Mouse (Mus musculus) forebrain, embryonic 14.5 days (tissue): ENCODE data around the gene Gba. TPM values are rescaled to one million over a fixed set of nuclear protein-coding genes. Genes with fewer than 3 reads are reported as not detected.
A peak's percentile ranks its signal among the peaks of the same experiment; 100 is the strongest.
"Not testable (repeated sequence)": the region's sequence is repeated elsewhere in the genome, so short reads cannot be mapped to it uniquely, and the experiment has no call there.

Experiments used
- ATAC-seq: fragments of 200-750 bp; cut with Nextera tagmentation; 2 replicates; pipeline ENCODE4 v1.8.0; 2017; ENCODE audit warnings: mild to moderate bottlenecking, moderate library complexity
- DNase-seq: peaks from one replicate; pipeline ENCODE4 v3.0.0-alpha.2; 2015; ENCODE audit warnings: low spot score
- H3K27ac ChIP-seq: fragments of 300-500 bp; sonication (generic); 2 replicates; pipeline ENCODE4 v1.5.1; 2014; ENCODE audit warnings: low read depth, mild to moderate bottlenecking, control low read depth, low read length, moderate library complexity
- H3K27me3 ChIP-seq: fragments of 300-500 bp; sonication (generic); replicated peaks from 2 replicates; pipeline ENCODE4 v1.6.1; 2014; ENCODE audit warnings: low read length, control low read depth, mixed read lengths; ENCODE audit not compliant: control insufficient read depth, insufficient read depth
- H3K36me3 ChIP-seq: fragments of 300-500 bp; sonication (generic); 2 replicates; pipeline ENCODE4 v1.6.1; 2014; ENCODE audit warnings: low read length, control low read depth; ENCODE audit not compliant: control insufficient read depth, insufficient read depth
- H3K4me1 ChIP-seq: fragments of 300-500 bp; sonication (generic); 2 replicates; pipeline ENCODE4 v1.6.1; 2014; ENCODE audit warnings: antibody characterized with exemption, low read length, control low read depth; ENCODE audit not compliant: control insufficient read depth, insufficient read depth
- H3K4me2 ChIP-seq: fragments of 300-500 bp; sonication (generic); 2 replicates; pipeline ENCODE4 v1.6.1; 2014; ENCODE audit warnings: mild to moderate bottlenecking, control low read depth, low read length
- H3K4me3 ChIP-seq: fragments of 300-500 bp; sonication (generic); 2 replicates; pipeline ENCODE4 v1.5.1; 2014; ENCODE audit warnings: low read depth, low read length, control low read depth
- H3K9ac ChIP-seq: fragments of 300-500 bp; sonication (generic); 2 replicates; pipeline ENCODE4 v1.6.1; 2014; ENCODE audit warnings: mild to moderate bottlenecking, low read length, control low read depth, moderate library complexity
- H3K9me3 ChIP-seq: fragments of 300-500 bp; sonication (generic); replicated peaks from 2 replicates; pipeline ENCODE4 v1.6.1; 2016; ENCODE audit warnings: low read length, control low read depth, mixed read lengths; ENCODE audit not compliant: control insufficient read depth
- WGBS: fragments of 180-500 bp; shearing (Covaris S2); extraction: QIAGEN DNeasy Blood & Tissue Kit; methylation state at CpG from one replicate; pipeline ENCODE4 v1.1.7; 2014; 5-methylcytosine and 5-hydroxymethylcytosine counted together
- polyA plus RNA-seq: library from polyadenylated mRNA; unstranded; fragments of >200 nt; fragmentation: Nextera tagmentation; extraction: Ambion mirVana; gene quantifications from 2 replicates; pipeline ENCODE4 v1.2.1, GENCODE M21; 2014

Gba gene
- 45.6 and 47.9 TPM in 2 replicates for polyA plus RNA-seq

DNA sequence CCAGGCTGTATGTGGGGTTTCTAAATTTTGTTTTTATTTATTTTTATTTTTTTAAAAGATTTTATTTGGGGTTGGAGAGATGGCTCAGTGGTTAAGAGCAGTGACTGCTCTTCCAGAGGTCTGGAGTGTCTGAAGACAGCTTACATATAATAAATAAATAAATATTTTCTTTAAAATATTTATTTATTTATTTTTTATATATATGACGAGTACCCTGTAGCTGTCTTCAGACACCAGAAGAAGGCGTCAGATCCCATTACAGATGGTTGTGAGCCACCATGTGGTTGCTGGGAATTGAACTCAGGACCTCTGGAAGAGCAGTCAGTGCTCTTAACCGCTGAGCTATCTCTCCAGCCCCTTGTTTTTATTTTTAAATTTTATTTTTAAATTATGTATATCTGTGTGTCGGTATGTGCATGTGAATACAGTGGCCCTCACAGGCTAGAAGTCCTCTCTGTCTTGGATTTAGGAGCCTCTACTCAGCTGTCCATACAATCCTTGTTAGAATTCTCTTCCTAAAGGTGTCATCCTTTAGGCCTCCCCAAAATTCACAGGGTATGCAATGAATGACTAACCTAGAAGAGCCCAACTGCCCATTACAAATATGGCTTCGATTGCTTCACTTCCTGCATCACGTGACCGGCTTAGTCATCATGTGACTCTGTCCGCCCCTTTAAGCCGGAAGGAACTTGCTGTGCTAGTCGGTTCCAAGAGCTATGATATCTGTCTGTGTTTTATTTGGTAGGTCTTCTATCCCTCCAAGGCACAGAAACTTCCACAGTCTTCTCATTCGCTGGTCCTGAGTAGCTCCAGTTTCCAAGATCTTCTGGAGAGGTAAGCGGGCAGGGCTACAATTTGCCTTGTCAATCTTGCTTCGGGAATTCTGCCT, at the start of gene Gba:
TSS of gene Gba (plus strand) at position 676 of the 889 bp plus-strand sequence.
- peak within 1 kb of the TSS; percentile 53 for H3K9ac ChIP-seq
- H3K4me1 ChIP-seq: peaks cover 4% of the 10 kb centered on the region
- H3K36me3 ChIP-seq: peaks cover 28% of the 10 kb centered on the region
- H3K9me3 ChIP-seq: no peaks in the 10 kb centered on the region
- H3K4me2 ChIP-seq: peak within 1 kb of the TSS; percentile 61
- no peak within 1 kb of the TSS for H3K27ac ChIP-seq
- H3K27me3 ChIP-seq: no peaks in the 10 kb centered on the region
- ATAC-seq (peak; percentile 92), DNase-seq (peak; percentile 96)
- 28% methylated on average over 13 of the region's 13 CpGs for WGBS
- H3K4me3 ChIP-seq: peak within 1 kb of the TSS; percentile 43

DNA sequence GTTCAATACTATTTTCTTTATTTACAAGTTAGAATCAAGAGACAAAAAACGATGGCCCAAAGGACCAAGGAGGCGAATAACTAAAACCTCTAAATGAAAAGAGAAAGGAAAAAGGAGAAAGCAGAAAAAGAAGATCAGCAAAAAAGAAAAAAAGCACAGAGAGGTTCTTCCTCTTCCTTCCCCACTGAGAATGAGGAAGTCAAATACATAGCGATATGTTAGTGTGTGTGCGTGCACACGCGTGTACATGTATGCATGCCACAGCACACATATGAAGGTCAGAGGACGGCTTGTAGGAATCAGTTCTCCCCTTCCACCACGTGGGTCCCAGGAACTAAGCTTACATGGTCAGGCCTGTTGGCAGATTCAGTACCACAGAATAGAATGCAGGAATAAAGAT, 45.8 kb upstream of the Gba start:
- H3K4me2 ChIP-seq: no peak overlapping the region
- no peaks in the 10 kb centered on the region for H3K9me3 ChIP-seq
- no peak for DNase-seq
- no peak overlapping the region for H3K9ac ChIP-seq
- no peak for ATAC-seq
- peaks cover 8% of the 10 kb centered on the region; the same call in 1 of the 2 replicates for H3K4me1 ChIP-seq
- no peaks in the 10 kb centered on the region for H3K27me3 ChIP-seq
- H3K4me3 ChIP-seq: no peak overlapping the region
- H3K36me3 ChIP-seq: peaks cover 3% of the 10 kb centered on the region; the same call in 1 of the 2 replicates
- H3K27ac ChIP-seq: no peak overlapping the region
- 90% methylated on average over 8 of the region's 8 CpGs for WGBS

DNA sequence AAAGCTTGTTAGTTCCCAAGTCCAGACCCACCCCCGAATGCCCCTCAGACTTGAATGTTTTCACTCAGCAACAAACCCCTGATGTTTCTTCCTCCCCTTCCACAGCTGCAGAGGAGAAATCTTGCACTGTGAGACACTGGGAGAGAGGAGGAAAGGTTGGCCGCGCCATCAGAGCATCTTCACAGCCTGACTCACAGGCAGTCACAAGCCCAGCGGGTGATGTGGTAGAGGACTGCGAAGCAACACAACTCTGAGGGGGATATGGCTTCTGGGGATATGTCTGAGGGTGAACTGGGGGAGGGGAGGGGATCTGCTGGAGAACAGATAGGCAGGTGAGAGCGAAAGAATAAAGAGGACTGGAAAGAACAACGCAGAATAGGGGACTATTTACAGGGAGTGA, 44.1 kb upstream of the Gba start:
- DNase-seq (peak; percentile 17), ATAC-seq (no peak)
- Histone ChIP-seq H3K36me3 (no peaks in the 10 kb centered on the region), H3K4me3 (peak overlapping the region; percentile 73), H3K27ac (no peak overlapping the region), H3K4me1 (peaks cover 8% of the 10 kb centered on the region; the same call in 1 of the 2 replicates), H3K27me3 (no peaks in the 10 kb centered on the region), H3K9ac (peak overlapping the region; percentile 45; the same call in 1 of the 2 replicates), H3K4me2 (peak overlapping the region; percentile 95), H3K9me3 (no peaks in the 10 kb centered on the region)
- 23% methylated on average over 7 of the region's 7 CpGs for WGBS

- H3K4me3 ChIP-seq: peak overlapping the region; percentile 73
- ATAC-seq (peak; percentile 13; the same call in 1 of the 2 replicates), DNase-seq (peak; percentile 23)
- H3K4me2 ChIP-seq: peak overlapping the region; percentile 95
- 1% methylated on average over 13 of the region's 13 CpGs for WGBS
- peak overlapping the region; percentile 81 for H3K9ac ChIP-seq
- H3K4me1 ChIP-seq: peaks cover 11% of the 10 kb centered on the region; the same call in 1 of the 2 replicates
- no peak overlapping the region for H3K27ac ChIP-seq
- H3K9me3 ChIP-seq: no peaks in the 10 kb centered on the region
- no peaks in the 10 kb centered on the region for H3K27me3 ChIP-seq
- H3K36me3 ChIP-seq: no peaks in the 10 kb centered on the region
Measured at GRCm38 (mm10) chr3:89159211-89159610, 43.5 kb upstream of the Gba start.

- H3K27me3 ChIP-seq: no peaks in the 10 kb centered on the region
- H3K9me3 ChIP-seq: no peaks in the 10 kb centered on the region
- peak within 1 kb of the TSS; percentile 73 for H3K4me3 ChIP-seq
- ATAC-seq (peak; percentile 86), DNase-seq (peak; percentile 88)
- no peak within 1 kb of the TSS for H3K27ac ChIP-seq
- no peaks in the 10 kb centered on the region for H3K36me3 ChIP-seq
- H3K4me2 ChIP-seq: peak within 1 kb of the TSS; percentile 95
- under 1% methylated on average over 50 of the region's 66 CpGs for WGBS
- H3K4me1 ChIP-seq: peaks cover 11% of the 10 kb centered on the region; the same call in 1 of the 2 replicates
- H3K9ac ChIP-seq: peak within 1 kb of the TSS; percentile 81
Measured at GRCm38 (mm10) chr3:89159616-89160344, 42.9 kb upstream of the Gba start, which contains the start of gene Hcn3. Gene Hcn3, minus strand, starts transcription at chr3:89160196.

- peaks cover 18% of the 10 kb centered on the region; the same call in 1 of the 2 replicates for H3K4me1 ChIP-seq
- DNase-seq, H3K27ac ChIP-seq, H3K9ac ChIP-seq, H3K36me3 ChIP-seq, H3K4me2 ChIP-seq, ATAC-seq, H3K9me3 ChIP-seq, H3K4me3 ChIP-seq, H3K27me3 ChIP-seq: not testable (repeated sequence)
Measured at GRCm38 (mm10) chr3:89161207-89161606, 41.5 kb upstream of the Gba start.

- 86% methylated on average over 4 of the region's 4 CpGs for WGBS
- H3K4me2 ChIP-seq: no peak overlapping the region
- DNase-seq (no peak), ATAC-seq (no peak)
- H3K9me3 ChIP-seq: no peaks in the 10 kb centered on the region
- peaks cover 6% of the 10 kb centered on the region for H3K36me3 ChIP-seq
- H3K4me3 ChIP-seq: no peak overlapping the region
- H3K9ac ChIP-seq: no peak overlapping the region
- peaks cover 23% of the 10 kb centered on the region for H3K4me1 ChIP-seq
- no peaks in the 10 kb centered on the region for H3K27me3 ChIP-seq
- H3K27ac ChIP-seq: no peak overlapping the region
Measured at GRCm38 (mm10) chr3:89161786-89162185, 40.9 kb upstream of the Gba start.

DNA sequence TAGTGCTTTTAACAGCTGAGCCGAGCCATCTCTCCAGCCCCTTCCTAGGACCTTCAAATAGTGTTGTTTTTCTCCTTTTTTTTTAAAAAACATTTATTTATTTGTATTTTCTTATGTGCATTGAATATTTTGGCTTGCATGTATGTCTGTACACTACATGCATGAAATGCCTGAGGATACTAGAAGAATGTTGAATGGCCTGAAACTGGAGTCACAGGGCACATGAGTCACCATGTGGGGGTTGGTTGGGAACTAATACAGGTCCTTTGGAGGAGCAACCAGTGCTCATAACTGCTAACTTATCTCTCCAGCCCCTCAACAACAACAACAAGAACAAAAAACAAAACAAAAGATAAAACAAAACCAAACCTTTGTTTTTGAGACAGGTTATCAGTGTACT, 39.6 kb upstream of the Gba start:
- Histone ChIP-seq H3K9me3 (no peaks in the 10 kb centered on the region), H3K4me1 (peaks cover 20% of the 10 kb centered on the region), H3K9ac (no peak overlapping the region), H3K36me3 (peaks cover 18% of the 10 kb centered on the region), H3K27ac (no peak overlapping the region), H3K27me3 (no peaks in the 10 kb centered on the region), H3K4me3 (no peak overlapping the region), H3K4me2 (no peak overlapping the region)
- ATAC-seq: no peak
- WGBS: 83% methylated on average over 1 of the region's 1 CpGs
- DNase-seq: no peak
